Mouse (Mus musculus): ENCODE measurements around the gene Gm17349. TPM values are rescaled to one million over a fixed set of nuclear protein-coding genes. Genes with fewer than 3 reads are reported as not detected.

Gm17349 gene
- polyA plus RNA-seq, 1 experiment, result not detected

GRCm38 (mm10) chr15:99688712-99689111, 16.6 kb downstream of the Gm17349 start:
- DNase-seq, result peak; percentile 27
- peak; percentile 72; the same call in 1 of the 2 replicates for TF ChIP-seq CTCF (IDR thresholded peaks at IDR 0.05; ENCODE audit: borderline replicate concordance, control insufficient read depth, extremely low read depth, insufficient read depth, low read length, poor library complexity)
- no peak for TF ChIP-seq POLR2A (IDR thresholded peaks at IDR 0.05; ENCODE audit: control insufficient read depth, extremely low read depth, insufficient read depth, low read length, poor library complexity)
- no peaks in the 10 kb centered on the region for H3K27me3 ChIP-seq (ENCODE audit: control insufficient read depth, insufficient read depth, low read length)

DNA sequence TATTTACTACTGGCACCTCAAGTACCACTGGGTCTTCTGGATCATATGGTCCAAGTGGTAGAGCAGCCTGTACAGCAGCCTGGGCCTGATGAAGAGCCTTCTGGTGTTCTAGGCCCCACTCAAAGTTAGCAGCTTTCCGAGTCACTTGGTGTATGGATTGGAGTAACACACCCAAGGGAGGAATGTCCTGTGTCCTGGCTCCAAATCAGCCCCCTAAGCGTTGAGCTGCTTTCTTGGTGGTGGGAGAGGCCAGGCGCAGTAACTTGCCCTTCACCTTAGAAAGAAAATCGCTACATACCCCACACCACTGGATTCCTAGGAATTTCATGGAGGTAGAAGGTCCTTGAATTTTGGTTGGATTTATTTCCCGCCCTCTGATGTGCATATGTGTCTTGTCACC, 21.1 kb downstream of the Gm17349 start:
- DNase-seq, result no peak
- no peak overlapping the region for H3K4me3 ChIP-seq (ENCODE audit: control insufficient read depth, insufficient read depth, low read length)
- H3K36me3 ChIP-seq (ENCODE audit: control insufficient read depth, insufficient read depth, low read length), result no peaks in the 10 kb centered on the region
- 97% methylated on average over 5 of the region's 5 CpGs for WGBS
- H3K4me1 ChIP-seq (replicated peaks; ENCODE audit: control insufficient read depth, insufficient read depth, low read length), result no peaks in the 10 kb centered on the region
- no peaks in the 10 kb centered on the region for H3K27me3 ChIP-seq (ENCODE audit: control insufficient read depth, insufficient read depth, low read length)
- H3K27ac ChIP-seq (ENCODE audit: control insufficient read depth, insufficient read depth, low read length), result no peak overlapping the region
- TF ChIP-seq POLR2A (IDR thresholded peaks at IDR 0.05; ENCODE audit: control insufficient read depth, extremely low read depth, insufficient read depth, low read length, poor library complexity) (no peak), CTCF (IDR thresholded peaks at IDR 0.05; ENCODE audit: borderline replicate concordance, control insufficient read depth, extremely low read depth, insufficient read depth, low read length, poor library complexity) (no peak)

More at GRCm38 (mm10) chr15:99688712-99689111, 16.6 kb downstream of the Gm17349 start:
- H3K4me1 ChIP-seq (replicated peaks; ENCODE audit: control insufficient read depth, insufficient read depth, low read length), result no peaks in the 10 kb centered on the region
- no peak overlapping the region for H3K27ac ChIP-seq (ENCODE audit: control insufficient read depth, insufficient read depth, low read length)
- WGBS, result 5% methylated on average over 4 of the region's 4 CpGs
- no peaks in the 10 kb centered on the region for H3K36me3 ChIP-seq (ENCODE audit: control insufficient read depth, insufficient read depth, low read length)
- H3K4me3 ChIP-seq (ENCODE audit: control insufficient read depth, insufficient read depth, low read length), result no peak overlapping the region

DNA sequence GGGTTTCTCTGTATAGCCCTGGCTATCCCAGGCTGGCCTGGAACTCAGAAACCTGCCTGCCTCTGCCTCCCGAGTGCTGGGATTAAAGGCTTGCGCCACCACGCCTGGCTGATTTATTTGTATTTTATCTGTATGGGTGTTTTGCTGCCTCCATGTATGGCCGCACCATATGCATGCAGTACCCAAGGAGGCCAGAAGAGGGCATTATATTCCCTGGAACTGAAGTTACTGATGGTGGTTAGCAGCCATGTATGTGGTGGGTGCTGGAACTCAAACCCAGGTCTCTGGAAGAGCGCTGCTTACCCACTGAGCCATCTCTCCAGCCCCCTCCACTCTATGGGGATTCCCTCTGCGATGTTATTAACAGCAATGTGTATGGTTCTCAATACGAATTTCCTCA, 22.4 kb downstream of the Gm17349 start:
- 94% methylated on average over 7 of the region's 7 CpGs for WGBS
- no peaks in the 10 kb centered on the region for H3K27me3 ChIP-seq (ENCODE audit: control insufficient read depth, insufficient read depth, low read length)
- H3K4me1 ChIP-seq (replicated peaks; ENCODE audit: control insufficient read depth, insufficient read depth, low read length), result no peaks in the 10 kb centered on the region
- H3K36me3 ChIP-seq (ENCODE audit: control insufficient read depth, insufficient read depth, low read length), result no peaks in the 10 kb centered on the region
- no peak overlapping the region for H3K4me3 ChIP-seq (ENCODE audit: control insufficient read depth, insufficient read depth, low read length)
- peak; percentile 32 for DNase-seq
- TF ChIP-seq POLR2A (IDR thresholded peaks at IDR 0.05; ENCODE audit: control insufficient read depth, extremely low read depth, insufficient read depth, low read length, poor library complexity) (no peak), CTCF (IDR thresholded peaks at IDR 0.05; ENCODE audit: borderline replicate concordance, control insufficient read depth, extremely low read depth, insufficient read depth, low read length, poor library complexity) (no peak)
- H3K27ac ChIP-seq (ENCODE audit: control insufficient read depth, insufficient read depth, low read length), result no peak overlapping the region

DNA sequence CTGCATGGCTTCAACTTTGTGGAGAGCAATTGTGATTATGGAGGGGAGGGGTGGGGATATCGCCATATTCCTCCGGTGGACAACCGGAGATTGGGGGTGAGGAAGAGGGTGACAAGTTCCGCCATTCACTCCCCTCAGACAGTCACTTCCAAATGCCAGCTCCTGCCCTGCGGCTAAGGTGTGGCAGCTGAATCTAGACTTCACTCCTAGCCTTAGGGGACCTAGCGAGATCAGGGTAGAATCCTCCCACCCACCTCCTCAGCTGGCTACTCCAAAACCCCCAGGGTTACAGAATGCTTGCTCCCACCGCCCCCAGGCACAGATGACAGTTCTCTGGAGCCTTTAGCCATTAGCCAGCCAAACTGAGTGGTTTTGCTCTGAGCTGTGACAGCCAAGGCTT, 26.3 kb downstream of the Gm17349 start:
- Histone ChIP-seq H3K36me3 (ENCODE audit: control insufficient read depth, insufficient read depth, low read length) (no peaks in the 10 kb centered on the region), H3K27ac (ENCODE audit: control insufficient read depth, insufficient read depth, low read length) (no peak overlapping the region), H3K4me1 (replicated peaks; ENCODE audit: control insufficient read depth, insufficient read depth, low read length) (no peaks in the 10 kb centered on the region), H3K27me3 (ENCODE audit: control insufficient read depth, insufficient read depth, low read length) (no peaks in the 10 kb centered on the region), H3K4me3 (ENCODE audit: control insufficient read depth, insufficient read depth, low read length) (no peak overlapping the region)
- no peak for DNase-seq
- 88% methylated on average over 7 of the region's 7 CpGs for WGBS
- no peak for TF ChIP-seq POLR2A (IDR thresholded peaks at IDR 0.05; ENCODE audit: control insufficient read depth, extremely low read depth, insufficient read depth, low read length, poor library complexity)
- TF ChIP-seq CTCF (IDR thresholded peaks at IDR 0.05; ENCODE audit: borderline replicate concordance, control insufficient read depth, extremely low read depth, insufficient read depth, low read length, poor library complexity), result no peak

DNA sequence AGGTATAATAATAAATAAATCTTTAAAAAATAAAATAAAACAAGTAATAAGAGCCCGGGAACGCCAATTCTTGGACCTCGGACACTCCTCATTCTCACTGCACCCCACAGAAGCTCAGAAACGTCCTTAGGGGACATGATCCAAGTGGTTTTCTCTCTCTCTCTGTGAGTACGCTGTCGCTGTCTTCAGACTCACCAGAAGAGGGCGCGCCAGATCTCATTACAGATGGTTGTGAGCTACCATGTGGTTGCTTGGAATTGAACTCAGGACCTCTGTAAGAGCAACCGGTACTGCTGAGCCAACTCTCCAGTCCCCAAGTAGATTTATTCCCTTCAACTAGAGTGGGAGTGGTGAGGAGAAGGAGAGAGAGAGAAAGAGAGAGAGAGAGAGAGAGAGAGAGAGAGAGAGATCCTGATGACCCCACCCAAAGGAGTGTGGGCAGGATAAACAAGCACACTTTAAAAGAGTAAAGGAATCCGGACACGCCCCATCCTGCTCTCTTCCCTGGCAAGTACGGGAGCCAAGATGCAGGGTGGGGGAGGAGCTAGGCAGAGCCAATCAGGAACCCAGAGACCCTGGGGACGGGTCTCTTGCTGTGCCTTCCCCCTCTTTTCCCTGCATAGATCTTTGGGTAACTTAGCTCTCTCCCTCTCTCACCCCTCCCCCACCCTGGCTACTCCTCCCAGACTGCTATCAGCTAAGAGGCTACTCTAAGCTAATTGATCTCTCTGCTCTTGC, 27.1 kb downstream of the Gm17349 start:
- H3K4me3 ChIP-seq (ENCODE audit: control insufficient read depth, insufficient read depth, low read length), result no peak overlapping the region
- no peaks in the 10 kb centered on the region for H3K36me3 ChIP-seq (ENCODE audit: control insufficient read depth, insufficient read depth, low read length)
- TF ChIP-seq POLR2A (IDR thresholded peaks at IDR 0.05; ENCODE audit: control insufficient read depth, extremely low read depth, insufficient read depth, low read length, poor library complexity) (no peak), CTCF (IDR thresholded peaks at IDR 0.05; ENCODE audit: borderline replicate concordance, control insufficient read depth, extremely low read depth, insufficient read depth, low read length, poor library complexity) (no peak)
- no peak overlapping the region for H3K27ac ChIP-seq (ENCODE audit: control insufficient read depth, insufficient read depth, low read length)
- DNase-seq, result peak; percentile 51
- H3K27me3 ChIP-seq (ENCODE audit: control insufficient read depth, insufficient read depth, low read length), result no peaks in the 10 kb centered on the region; the same call in 1 of the 2 replicates
- 32% methylated on average over 13 of the region's 13 CpGs for WGBS
- no peaks in the 10 kb centered on the region for H3K4me1 ChIP-seq (replicated peaks; ENCODE audit: control insufficient read depth, insufficient read depth, low read length)

DNA sequence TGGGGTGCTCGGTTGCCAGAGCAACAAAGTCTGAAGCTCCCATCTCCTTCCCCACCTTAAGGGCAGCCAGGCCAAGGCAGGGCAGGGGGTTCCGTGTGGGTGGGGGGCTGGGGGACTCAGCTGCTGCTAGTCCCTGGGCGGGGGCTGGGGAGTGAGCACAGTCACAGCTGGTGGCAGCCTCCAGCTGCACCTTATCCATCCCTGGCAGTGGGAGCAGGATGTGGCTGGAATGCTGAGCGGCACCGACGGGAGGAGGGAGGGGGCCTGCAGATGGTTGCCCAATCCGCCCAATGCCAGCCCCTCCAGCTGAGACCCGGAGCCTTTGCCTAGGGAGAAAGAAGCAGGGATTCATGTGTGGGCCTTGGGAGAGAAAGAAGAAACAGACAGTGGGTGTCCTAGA, 28.2 kb downstream of the Gm17349 start:
- DNase-seq, result no peak
- H3K4me1 ChIP-seq (replicated peaks; ENCODE audit: control insufficient read depth, insufficient read depth, low read length), result no peaks in the 10 kb centered on the region
- no peak overlapping the region for H3K4me3 ChIP-seq (ENCODE audit: control insufficient read depth, insufficient read depth, low read length)
- TF ChIP-seq CTCF (IDR thresholded peaks at IDR 0.05; ENCODE audit: borderline replicate concordance, control insufficient read depth, extremely low read depth, insufficient read depth, low read length, poor library complexity), result no peak
- no peak for TF ChIP-seq POLR2A (IDR thresholded peaks at IDR 0.05; ENCODE audit: control insufficient read depth, extremely low read depth, insufficient read depth, low read length, poor library complexity)
- no peaks in the 10 kb centered on the region for H3K36me3 ChIP-seq (ENCODE audit: control insufficient read depth, insufficient read depth, low read length)
- H3K27me3 ChIP-seq (ENCODE audit: control insufficient read depth, insufficient read depth, low read length), result no peaks in the 10 kb centered on the region; the same call in 1 of the 2 replicates
- H3K27ac ChIP-seq (ENCODE audit: control insufficient read depth, insufficient read depth, low read length), result no peak overlapping the region
- WGBS, result 90% methylated on average over 8 of the region's 8 CpGs
